Mouse (Mus musculus): Measurements from ENCODE around the gene Ece1. TPM values are rescaled to one million over a fixed set of nuclear protein-coding genes. Genes with fewer than 3 reads are reported as not detected.

Ece1 gene
- polyA plus RNA-seq, 1 experiment from 2014 or later: 118 TPM

- Histone ChIP-seq H3K27me3 (ENCODE audit: insufficient read depth, poor library complexity, severe bottlenecking) (no peaks in the 10 kb centered on the region), H3K4me1 (peaks cover 28% of the 10 kb centered on the region), H3K27ac (peak overlapping the region; percentile 3; the same call in 1 of the 2 replicates), H3K9me3 (no peaks in the 10 kb centered on the region), H3K4me3 (no peak overlapping the region), H3K36me3 (peaks cover 99% of the 10 kb centered on the region)
- DNase-seq (ENCODE audit: low spot score): no peak
- 65% methylated on average over 9 of the region's 9 CpGs for WGBS
These were observed 80.9 kb downstream of the Ece1 start for GRCm38 (mm10) chr4:137942782-137943486.

GRCm38 (mm10) chr4:137943540-137943939 is 81.5 kb downstream of the Ece1 start:
- WGBS: 69% methylated on average over 10 of the region's 10 CpGs
- no peak for DNase-seq (ENCODE audit: low spot score)
- peaks cover 99% of the 10 kb centered on the region for H3K36me3 ChIP-seq
- H3K27ac ChIP-seq: no peak overlapping the region
- no peaks in the 10 kb centered on the region for H3K27me3 ChIP-seq (ENCODE audit: insufficient read depth, poor library complexity, severe bottlenecking)
- no peaks in the 10 kb centered on the region for H3K9me3 ChIP-seq
- H3K4me3 ChIP-seq: no peak overlapping the region
- peaks cover 28% of the 10 kb centered on the region for H3K4me1 ChIP-seq

DNA sequence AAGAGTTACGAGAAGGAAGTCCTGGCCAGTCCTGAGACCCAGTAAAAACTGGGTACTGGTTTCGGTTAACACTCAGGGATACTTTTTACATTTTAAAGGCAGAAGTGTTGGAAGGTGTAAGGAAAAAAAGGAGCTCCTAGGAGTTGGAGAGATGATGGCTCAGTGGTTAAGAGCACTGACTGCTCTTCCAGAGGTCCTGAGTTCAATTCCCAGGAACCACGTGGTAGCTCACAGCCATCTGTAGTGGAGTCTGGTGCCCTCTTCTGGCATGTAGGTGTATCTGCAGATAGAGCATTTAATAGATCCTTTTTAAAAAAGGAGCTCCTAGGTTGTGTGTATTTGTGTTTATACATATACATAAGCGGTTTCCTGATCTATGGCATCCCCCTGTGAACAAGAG is 83.3 kb downstream of the Ece1 start:
- no peak overlapping the region for H3K27ac ChIP-seq
- no peaks in the 10 kb centered on the region for H3K9me3 ChIP-seq
- H3K36me3 ChIP-seq: peaks cover 99% of the 10 kb centered on the region
- no peak overlapping the region for H3K4me3 ChIP-seq
- no peak for DNase-seq (ENCODE audit: low spot score)
- 69% methylated on average over 4 of the region's 4 CpGs for WGBS
- peaks cover 28% of the 10 kb centered on the region for H3K4me1 ChIP-seq
- no peaks in the 10 kb centered on the region for H3K27me3 ChIP-seq (ENCODE audit: insufficient read depth, poor library complexity, severe bottlenecking)

GRCm38 (mm10) chr4:137946419-137946818 is 84.4 kb downstream of the Ece1 start:
- no peak overlapping the region for H3K27ac ChIP-seq
- DNase-seq (ENCODE audit: low spot score): no peak
- 88% methylated on average over 11 of the region's 11 CpGs for WGBS
- H3K4me3 ChIP-seq: no peak overlapping the region
- H3K27me3 ChIP-seq (ENCODE audit: insufficient read depth, poor library complexity, severe bottlenecking): no peaks in the 10 kb centered on the region
- H3K36me3 ChIP-seq: peaks cover 98% of the 10 kb centered on the region
- H3K9me3 ChIP-seq: no peaks in the 10 kb centered on the region
- peaks cover 28% of the 10 kb centered on the region for H3K4me1 ChIP-seq

DNA sequence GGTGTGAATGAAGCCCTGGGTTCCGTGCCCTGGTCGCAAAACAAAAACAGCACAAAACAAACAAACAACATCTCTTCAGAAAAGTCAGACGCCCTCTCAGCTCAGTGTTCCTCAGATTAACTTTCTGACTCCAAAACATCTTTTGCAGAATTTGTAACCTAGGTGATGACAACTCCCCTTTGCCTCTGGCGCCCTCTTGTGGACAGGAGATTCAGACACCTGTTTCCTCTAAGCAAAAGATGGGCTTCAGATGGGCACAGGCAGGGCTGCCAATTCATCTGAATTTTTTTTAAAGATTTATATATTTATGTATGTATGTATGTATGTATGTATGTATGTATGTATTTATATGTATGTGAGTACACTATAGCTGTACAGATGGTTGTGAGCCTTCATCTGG is 90.8 kb downstream of the Ece1 start:
- DNase-seq (ENCODE audit: low spot score): peak; percentile 88
- Histone ChIP-seq H3K9me3 (no peaks in the 10 kb centered on the region), H3K4me1 (peaks cover 10% of the 10 kb centered on the region), H3K36me3 (peaks cover 78% of the 10 kb centered on the region), H3K27ac (no peak overlapping the region), H3K4me3 (no peak overlapping the region), H3K27me3 (ENCODE audit: insufficient read depth, poor library complexity, severe bottlenecking) (no peaks in the 10 kb centered on the region)
- 41% methylated on average over 4 of the region's 4 CpGs for WGBS

GRCm38 (mm10) chr4:137954184-137954583 is 92.1 kb downstream of the Ece1 start:
- WGBS: 65% methylated on average over 2 of the region's 2 CpGs
- Histone ChIP-seq H3K36me3 (peaks cover 76% of the 10 kb centered on the region), H3K27ac (no peak overlapping the region), H3K27me3 (ENCODE audit: insufficient read depth, poor library complexity, severe bottlenecking) (no peaks in the 10 kb centered on the region), H3K9me3 (no peaks in the 10 kb centered on the region), H3K4me1 (peaks cover 10% of the 10 kb centered on the region), H3K4me3 (no peak overlapping the region)
- no peak for DNase-seq (ENCODE audit: low spot score)

DNA sequence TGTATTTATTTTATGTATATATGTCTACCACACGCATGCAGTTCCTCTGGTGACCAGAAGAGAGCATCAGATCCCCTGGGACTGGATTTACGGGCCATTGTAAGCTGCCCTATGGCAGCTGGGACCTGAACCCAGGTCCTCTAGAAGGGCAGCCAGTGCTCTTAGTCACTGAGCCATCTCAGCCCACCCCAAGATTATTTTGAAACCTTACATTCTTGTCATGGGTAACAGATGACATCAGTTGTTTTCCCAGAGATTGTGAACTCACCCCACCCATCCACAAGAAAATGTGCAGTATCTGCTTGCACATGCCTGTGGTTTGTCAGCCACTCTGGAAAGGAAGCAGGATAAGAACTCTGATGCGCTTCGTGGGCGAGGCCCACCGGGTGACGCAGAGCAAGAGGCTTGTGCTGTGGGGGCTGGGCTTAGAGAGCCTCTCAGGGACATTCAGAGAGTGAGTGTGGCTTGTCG is 92.9 kb downstream of the Ece1 start:
- Histone ChIP-seq H3K9me3 (peaks cover 4% of the 10 kb centered on the region; the same call in 1 of the 2 replicates), H3K27ac (0 out of 2 replicates have a peak overlapping the region, but pooled peaks have one; percentile 33), H3K36me3 (peaks cover 76% of the 10 kb centered on the region), H3K4me3 (no peak overlapping the region), H3K4me1 (peaks cover 10% of the 10 kb centered on the region), H3K27me3 (ENCODE audit: insufficient read depth, poor library complexity, severe bottlenecking) (no peaks in the 10 kb centered on the region)
- WGBS: 37% methylated on average over 8 of the region's 8 CpGs
- DNase-seq (ENCODE audit: low spot score): peak; percentile 89

GRCm38 (mm10) chr4:137956260-137956659 is 94.2 kb downstream of the Ece1 start:
- Histone ChIP-seq H3K9me3 (peaks cover 4% of the 10 kb centered on the region; the same call in 1 of the 2 replicates), H3K27me3 (ENCODE audit: insufficient read depth, poor library complexity, severe bottlenecking) (no peaks in the 10 kb centered on the region), H3K4me3 (no peak overlapping the region), H3K27ac (no peak overlapping the region), H3K36me3 (peaks cover 77% of the 10 kb centered on the region), H3K4me1 (peaks cover 23% of the 10 kb centered on the region)
- WGBS: 95% methylated on average over 15 of the region's 15 CpGs
- DNase-seq (ENCODE audit: low spot score): no peak

DNA sequence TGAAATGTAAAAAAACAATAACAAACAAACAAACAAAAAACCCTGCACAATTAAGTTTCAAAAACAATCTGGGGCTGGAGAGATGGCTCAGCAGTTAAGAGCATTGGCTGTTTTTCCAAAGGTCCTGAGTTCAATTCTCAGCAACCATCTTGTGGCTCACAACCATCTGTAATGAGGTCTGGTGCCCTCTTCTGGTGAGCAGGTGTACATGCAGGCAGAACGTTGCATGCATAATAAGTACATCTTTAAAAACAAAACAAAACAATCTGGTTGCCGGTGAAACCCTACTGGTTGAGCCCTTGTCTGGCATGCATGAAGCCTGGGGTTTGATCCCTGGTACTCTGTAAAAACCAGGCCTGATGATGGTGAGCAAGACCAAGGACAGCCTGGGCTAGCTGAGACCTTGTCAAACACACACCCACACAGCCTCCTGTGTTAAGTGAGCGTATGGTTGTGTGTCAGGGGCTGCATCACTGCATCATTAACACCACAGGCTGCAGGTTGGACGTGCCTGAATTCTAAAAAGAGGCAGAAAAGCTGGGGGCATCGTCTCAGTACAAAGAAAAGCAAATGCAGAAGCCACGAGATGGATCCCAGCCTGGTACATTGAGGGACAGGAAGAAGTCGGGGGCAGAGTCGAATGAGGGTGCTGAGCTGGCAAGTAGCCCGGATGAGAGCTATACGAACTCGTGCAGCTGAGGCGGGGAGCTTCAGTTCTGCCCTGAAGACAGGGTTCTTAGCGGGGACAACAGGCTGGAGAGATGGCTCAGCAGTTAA is 98.0 kb downstream of the Ece1 start:
- Histone ChIP-seq H3K9me3 (peaks cover 4% of the 10 kb centered on the region; the same call in 1 of the 2 replicates), H3K4me3 (no peak overlapping the region), H3K27me3 (ENCODE audit: insufficient read depth, poor library complexity, severe bottlenecking) (no peaks in the 10 kb centered on the region), H3K27ac (0 out of 2 replicates have a peak overlapping the region, but pooled peaks have one; percentile 37), H3K4me1 (peaks cover 24% of the 10 kb centered on the region), H3K36me3 (peaks cover 91% of the 10 kb centered on the region)
- WGBS: 77% methylated on average over 13 of the region's 13 CpGs
- no peak for DNase-seq (ENCODE audit: low spot score)

GRCm38 (mm10) chr4:137960757-137961156 is 98.7 kb downstream of the Ece1 start:
- WGBS: 49% methylated on average over 11 of the region's 11 CpGs
- Histone ChIP-seq H3K36me3 (peaks cover 93% of the 10 kb centered on the region), H3K4me3 (no peak overlapping the region), H3K9me3 (peaks cover 4% of the 10 kb centered on the region; the same call in 1 of the 2 replicates), H3K4me1 (peaks cover 17% of the 10 kb centered on the region), H3K27me3 (ENCODE audit: insufficient read depth, poor library complexity, severe bottlenecking) (no peaks in the 10 kb centered on the region), H3K27ac (peak overlapping the region; percentile 37)
- no peak for DNase-seq (ENCODE audit: low spot score)

GRCm38 (mm10) chr4:137962643-137963350 is 100.8 kb downstream of the Ece1 start:
- WGBS: 91% methylated on average over 20 of the region's 20 CpGs
- peaks cover 4% of the 10 kb centered on the region; the same call in 1 of the 2 replicates for H3K9me3 ChIP-seq
- peaks cover 81% of the 10 kb centered on the region for H3K36me3 ChIP-seq
- H3K4me1 ChIP-seq: peaks cover 17% of the 10 kb centered on the region
- no peak overlapping the region for H3K4me3 ChIP-seq
- H3K27me3 ChIP-seq (ENCODE audit: insufficient read depth, poor library complexity, severe bottlenecking): no peaks in the 10 kb centered on the region
- DNase-seq (ENCODE audit: low spot score): no peak
- no peak overlapping the region for H3K27ac ChIP-seq

DNA sequence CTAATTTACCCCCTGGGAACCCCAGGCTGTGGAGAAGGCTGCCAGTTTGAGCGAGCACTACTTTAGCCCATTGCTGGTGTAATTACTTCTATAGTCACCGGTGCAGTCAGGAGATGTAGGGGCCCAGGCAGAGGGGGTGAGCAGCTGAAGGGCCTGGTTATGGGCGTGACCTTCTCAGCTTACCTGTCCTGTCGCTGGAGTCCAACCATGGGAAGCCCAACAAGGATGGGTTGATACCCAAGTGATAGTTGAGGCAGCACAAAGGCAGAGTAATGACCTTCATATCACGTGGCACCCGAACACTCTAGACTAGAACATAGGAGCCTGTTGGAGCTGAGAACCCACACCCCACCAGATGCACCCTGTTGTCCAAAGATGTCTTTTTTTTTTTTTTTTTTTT is 101.4 kb downstream of the Ece1 start:
- Histone ChIP-seq H3K27me3 (ENCODE audit: insufficient read depth, poor library complexity, severe bottlenecking) (no peaks in the 10 kb centered on the region), H3K9me3 (peaks cover 4% of the 10 kb centered on the region; the same call in 1 of the 2 replicates), H3K4me1 (peaks cover 17% of the 10 kb centered on the region), H3K4me3 (no peak overlapping the region), H3K27ac (no peak overlapping the region), H3K36me3 (peaks cover 76% of the 10 kb centered on the region)
- DNase-seq (ENCODE audit: low spot score): no peak
- WGBS: 88% methylated on average over 6 of the region's 6 CpGs

All from heart, embryonic 10.5 days (tissue).